Mouse (Mus musculus): ENCODE measurements at regions not wholly inside any gene's neighbourhood (a gene's known extent, or its start where the extent isn't known, plus 50 kb on each side); places are given as distances from the start of the nearest gene placed in this dataset.

DNA sequence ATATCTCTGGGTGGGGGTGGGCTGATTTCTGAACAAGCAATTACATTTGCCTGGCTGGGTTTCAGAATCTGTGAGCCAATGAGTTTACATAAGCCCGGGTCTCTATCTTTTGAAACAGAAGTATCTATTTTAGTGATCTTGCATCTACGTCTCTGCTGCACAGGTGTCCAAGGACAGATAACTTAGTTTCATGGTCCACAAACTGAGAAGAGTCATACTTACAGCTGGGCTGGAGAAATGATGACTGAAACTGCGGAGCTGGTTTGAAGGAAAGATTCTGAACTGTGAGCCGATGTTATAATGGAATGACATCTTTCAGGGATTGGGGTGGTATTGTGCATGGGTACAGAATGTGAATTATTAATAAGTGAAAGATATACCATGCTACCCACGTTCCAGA, 60.8 kb upstream of the Tspan2 start:
- Histone ChIP-seq H3K4me1 (ENCODE audit: control insufficient read depth, insufficient read depth, low read length) (peaks cover 2% of the 10 kb centered on the region), H3K4me3 (replicated peaks; ENCODE audit: extremely low read depth, low read depth, low read length) (no peak overlapping the region)
- DNase-seq, result no peak
- WGBS, result 67% methylated on average over 5 of the region's 5 CpGs
- no peak for TF ChIP-seq POLR2A (IDR thresholded peaks at IDR 0.05; ENCODE audit: borderline replicate concordance, extremely low read depth, low read depth, low read length)

DNA sequence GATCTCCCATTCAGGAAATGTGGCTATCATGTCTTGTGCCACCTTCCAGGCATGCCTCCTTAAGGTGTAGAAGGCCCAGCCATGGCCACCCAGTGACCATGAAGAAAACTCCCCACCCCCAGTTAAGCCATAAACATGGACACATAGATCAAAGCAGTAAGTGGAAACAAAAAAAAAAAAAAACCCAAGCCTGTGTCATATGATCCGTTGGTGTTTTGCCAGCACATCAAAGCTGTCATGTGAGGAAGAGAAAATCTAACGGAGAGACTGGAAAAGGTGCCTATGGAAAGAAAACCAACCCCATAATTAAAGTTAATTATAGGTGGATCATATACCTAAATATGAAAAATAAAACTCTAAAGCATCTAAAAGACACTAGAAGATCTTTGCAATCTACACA, 60.3 kb upstream of the Tspan2 start:
- 38% methylated on average over 2 of the region's 2 CpGs for WGBS
- DNase-seq, result no peak
- TF ChIP-seq CTCF (IDR thresholded peaks at IDR 0.05; ENCODE audit: insufficient read depth, low read length) (no peak), POLR2A (IDR thresholded peaks at IDR 0.05; ENCODE audit: borderline replicate concordance, extremely low read depth, low read depth, low read length) (no peak)
- peaks cover 5% of the 10 kb centered on the region for H3K4me1 ChIP-seq (ENCODE audit: control insufficient read depth, insufficient read depth, low read length)
- H3K4me3 ChIP-seq (replicated peaks; ENCODE audit: extremely low read depth, low read depth, low read length), result no peak overlapping the region

DNA sequence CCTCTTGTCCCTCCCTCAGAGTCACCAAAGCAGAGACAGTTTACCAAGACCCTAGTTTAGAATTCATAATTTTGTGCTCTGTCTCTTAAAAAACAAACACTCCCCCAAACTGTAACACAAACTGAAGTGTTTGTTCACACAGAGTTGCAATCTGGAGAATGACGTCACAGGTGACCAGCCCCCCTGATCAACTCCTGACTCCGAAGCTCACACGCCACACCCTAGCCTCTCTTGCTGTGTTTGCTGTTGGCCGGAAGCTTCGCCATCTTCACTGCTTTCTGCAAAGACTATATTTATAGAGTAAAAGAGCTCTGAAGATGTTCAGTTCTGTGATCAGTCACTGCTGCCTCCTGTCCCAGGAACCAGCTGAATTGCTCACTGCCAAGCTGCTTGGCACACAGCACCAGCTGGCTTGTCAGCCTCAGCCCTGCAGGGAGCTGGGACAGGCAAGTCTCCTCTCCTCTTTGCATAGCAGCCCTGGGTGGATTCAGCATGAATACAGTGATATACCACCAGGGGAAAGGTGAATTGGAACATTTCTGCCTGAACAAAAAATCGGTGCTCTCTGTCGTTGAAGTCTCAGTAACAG, 57.3 kb upstream of the Tspan2 start:
- H3K4me3 ChIP-seq (replicated peaks; ENCODE audit: extremely low read depth, low read depth, low read length), result no peak overlapping the region
- DNase-seq, result peak; percentile 9
- WGBS, result 68% methylated on average over 7 of the region's 7 CpGs
- no peak for TF ChIP-seq POLR2A (IDR thresholded peaks at IDR 0.05; ENCODE audit: borderline replicate concordance, extremely low read depth, low read depth, low read length)
- TF ChIP-seq CTCF (IDR thresholded peaks at IDR 0.05; ENCODE audit: insufficient read depth, low read length), result no peak
- H3K4me1 ChIP-seq (ENCODE audit: control insufficient read depth, insufficient read depth, low read length), result peaks cover 5% of the 10 kb centered on the region

DNA sequence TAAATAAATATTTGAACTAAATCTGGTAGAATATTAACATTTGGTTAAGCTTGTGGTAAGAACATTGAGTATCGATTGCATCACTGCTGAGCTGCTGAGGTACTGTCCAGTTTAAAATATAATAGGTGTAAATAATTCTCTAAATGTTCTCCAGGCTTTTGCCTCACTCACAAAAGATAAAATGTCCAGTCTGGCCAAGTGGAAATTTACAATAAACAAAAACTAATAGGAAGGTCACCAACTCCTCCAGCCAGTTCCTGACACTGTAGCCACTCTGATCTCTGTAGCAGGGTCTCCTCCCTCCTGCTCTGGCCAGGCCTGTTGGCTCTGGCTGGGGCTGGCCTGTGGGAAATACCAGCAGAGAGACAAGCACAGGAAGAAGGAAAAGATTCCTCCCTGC, 55.8 kb upstream of the Tspan2 start:
- Histone ChIP-seq H3K4me1 (ENCODE audit: control insufficient read depth, insufficient read depth, low read length) (peaks cover 5% of the 10 kb centered on the region), H3K4me3 (replicated peaks; ENCODE audit: extremely low read depth, low read depth, low read length) (no peak overlapping the region)
- DNase-seq, result no peak
- WGBS, result 40% methylated on average over 1 of the region's 1 CpGs
- TF ChIP-seq POLR2A (IDR thresholded peaks at IDR 0.05; ENCODE audit: borderline replicate concordance, extremely low read depth, low read depth, low read length), result no peak
- no peak for TF ChIP-seq CTCF (IDR thresholded peaks at IDR 0.05; ENCODE audit: insufficient read depth, low read length)

DNA sequence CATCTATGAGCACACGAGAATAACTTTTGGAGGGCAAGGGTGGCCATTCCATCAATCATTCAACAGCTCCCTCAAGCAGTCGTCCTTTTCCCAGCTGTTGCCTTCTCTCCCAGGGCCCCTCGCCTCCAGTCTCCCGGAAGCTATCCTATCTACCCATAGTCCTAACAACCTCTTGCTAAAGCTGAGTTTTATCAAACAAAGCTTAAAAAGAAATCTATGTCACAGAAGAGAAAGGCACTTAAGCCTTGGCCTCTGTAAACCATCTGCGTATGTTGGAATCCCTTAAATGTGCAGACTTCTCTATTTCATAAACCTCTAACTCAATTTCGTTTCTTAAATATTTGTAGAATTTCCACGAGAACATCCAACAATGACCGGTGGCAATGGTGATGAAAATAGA, 51.9 kb upstream of the Tspan2 start:
- H3K4me3 ChIP-seq (replicated peaks; ENCODE audit: extremely low read depth, low read depth, low read length), result no peak overlapping the region
- peaks cover 3% of the 10 kb centered on the region for H3K4me1 ChIP-seq (ENCODE audit: control insufficient read depth, insufficient read depth, low read length)
- 65% methylated on average over 8 of the region's 8 CpGs for WGBS
- DNase-seq, result no peak
- no peak for TF ChIP-seq CTCF (IDR thresholded peaks at IDR 0.05; ENCODE audit: insufficient read depth, low read length)
- no peak for TF ChIP-seq POLR2A (IDR thresholded peaks at IDR 0.05; ENCODE audit: borderline replicate concordance, extremely low read depth, low read depth, low read length)

DNA sequence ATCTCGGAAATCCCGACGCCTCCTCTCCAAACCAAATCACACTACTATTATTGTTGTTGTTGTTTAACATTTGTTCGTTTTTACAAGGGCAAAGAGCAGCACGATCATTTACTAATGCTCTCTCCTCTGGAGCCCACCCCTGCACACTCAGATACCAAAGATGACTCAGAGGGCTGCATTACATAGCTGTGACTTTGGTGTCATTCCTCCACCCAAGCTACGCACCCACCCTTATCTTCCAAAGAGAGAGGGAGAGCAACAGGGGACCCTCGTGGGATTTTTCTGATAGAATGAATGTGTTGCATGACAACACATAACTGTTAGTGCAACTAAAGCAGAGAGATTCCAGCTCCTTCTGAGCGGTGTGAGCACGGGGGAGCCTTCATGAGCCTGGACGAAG, 50.8 kb upstream of the Tspan2 start:
- H3K4me1 ChIP-seq (ENCODE audit: control insufficient read depth, insufficient read depth, low read length), result peaks cover 3% of the 10 kb centered on the region
- WGBS, result 83% methylated on average over 10 of the region's 10 CpGs
- no peak overlapping the region for H3K4me3 ChIP-seq (replicated peaks; ENCODE audit: extremely low read depth, low read depth, low read length)
- no peak for DNase-seq
- TF ChIP-seq CTCF (IDR thresholded peaks at IDR 0.05; ENCODE audit: insufficient read depth, low read length) (no peak), POLR2A (IDR thresholded peaks at IDR 0.05; ENCODE audit: borderline replicate concordance, extremely low read depth, low read depth, low read length) (no peak)
